Mouse (Mus musculus): ENCODE data around the gene Mrpl46.

Gene Mrpl46

GRCm38 (mm10) chr7:78769075-78769652 lies 14.2 kb downstream of the Mrpl46 start:
- no peak for DNase-seq (ENCODE audit: extremely low read depth, insufficient read length, low spot score)

DNA sequence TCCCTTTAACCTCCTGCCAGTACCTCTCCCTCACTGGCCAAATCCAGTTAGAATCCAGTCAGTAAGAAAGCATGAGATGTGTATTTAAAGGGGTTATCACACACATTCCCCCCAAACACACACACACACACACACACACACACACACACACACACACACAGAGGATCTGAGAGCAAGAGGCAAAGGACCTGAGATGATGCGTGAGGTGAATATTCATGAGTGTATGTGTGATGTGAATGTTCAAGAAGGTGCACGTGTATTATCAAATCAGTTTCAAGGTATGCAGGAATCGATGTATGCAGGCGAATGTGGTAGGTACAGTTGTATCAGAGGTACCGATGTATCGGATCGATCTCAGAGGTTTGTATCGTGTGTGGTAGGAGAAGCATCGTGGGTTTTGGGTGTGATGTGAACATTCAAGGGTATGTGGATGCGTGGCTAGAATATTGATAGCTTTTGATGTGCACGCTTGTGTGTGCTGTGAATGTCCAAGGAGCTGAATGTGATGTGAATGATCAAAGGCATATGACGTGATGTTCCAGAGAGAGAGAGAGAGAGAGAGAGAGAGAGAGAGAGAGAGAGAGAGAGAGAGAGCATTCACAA lies 15.3 kb downstream of the Mrpl46 start:
- DNase-seq (ENCODE audit: extremely low read depth, insufficient read length, low spot score): no peak

- DNase-seq (ENCODE audit: extremely low read depth, insufficient read length, low spot score): peak; percentile 24
Measured at GRCm38 (mm10) chr7:78766019-78766683, 17.2 kb downstream of the Mrpl46 start.

- no peak for DNase-seq (ENCODE audit: extremely low read depth, insufficient read length, low spot score)
Measured at GRCm38 (mm10) chr7:78765215-78765631, 18.1 kb downstream of the Mrpl46 start.

DNA sequence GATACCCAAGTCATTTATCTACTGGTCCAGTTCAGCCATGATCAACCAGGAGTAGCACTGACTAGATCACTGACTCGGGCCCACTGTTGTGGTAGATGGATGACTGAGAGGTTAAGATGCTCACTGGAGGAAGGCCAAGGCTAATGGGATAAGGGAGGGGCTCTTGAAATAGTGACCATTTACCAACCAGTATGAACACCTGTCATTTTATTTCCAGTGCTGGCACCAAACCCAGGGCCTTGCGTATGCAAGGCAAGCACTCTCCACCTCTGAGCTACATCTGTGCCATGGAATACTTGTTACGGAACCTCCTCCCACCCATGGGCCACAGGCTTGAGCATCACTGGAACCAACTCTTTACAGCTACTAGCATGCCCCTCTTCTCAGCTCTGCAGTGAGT lies 19.5 kb downstream of the Mrpl46 start:
- no peak for DNase-seq (ENCODE audit: extremely low read depth, insufficient read length, low spot score)

DNA sequence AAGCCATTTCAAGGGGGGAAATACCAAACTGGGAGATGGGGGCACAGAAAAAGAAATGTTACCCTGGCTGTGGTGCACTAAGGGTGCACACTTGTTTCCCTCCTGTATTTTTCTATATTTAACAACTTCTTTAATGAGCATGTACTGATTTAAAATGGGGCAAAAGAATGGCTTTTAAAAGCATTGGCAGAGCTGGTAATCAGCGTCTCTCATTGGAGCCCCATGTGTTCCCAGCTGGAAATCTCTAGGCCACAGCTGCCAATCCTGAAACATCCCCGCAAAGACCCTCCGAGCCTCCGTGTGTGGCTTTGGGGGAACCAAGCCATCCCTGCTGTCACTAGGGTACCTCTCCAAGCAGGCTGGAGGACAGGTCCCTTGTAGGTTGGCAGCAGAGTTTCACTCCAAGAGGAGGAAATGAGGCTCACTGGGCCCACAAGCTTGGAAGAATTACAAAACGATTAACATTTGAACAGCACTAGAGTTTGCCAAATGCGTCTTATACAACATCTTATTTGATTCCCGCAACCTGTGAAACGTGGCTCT lies 28.8 kb downstream of the Mrpl46 start:
- DNase-seq (ENCODE audit: extremely low read depth, insufficient read length, low spot score): no peak

- no peak for DNase-seq (ENCODE audit: extremely low read depth, insufficient read length, low spot score)
Measured at GRCm38 (mm10) chr7:78753752-78754457, 29.4 kb downstream of the Mrpl46 start.

DNA sequence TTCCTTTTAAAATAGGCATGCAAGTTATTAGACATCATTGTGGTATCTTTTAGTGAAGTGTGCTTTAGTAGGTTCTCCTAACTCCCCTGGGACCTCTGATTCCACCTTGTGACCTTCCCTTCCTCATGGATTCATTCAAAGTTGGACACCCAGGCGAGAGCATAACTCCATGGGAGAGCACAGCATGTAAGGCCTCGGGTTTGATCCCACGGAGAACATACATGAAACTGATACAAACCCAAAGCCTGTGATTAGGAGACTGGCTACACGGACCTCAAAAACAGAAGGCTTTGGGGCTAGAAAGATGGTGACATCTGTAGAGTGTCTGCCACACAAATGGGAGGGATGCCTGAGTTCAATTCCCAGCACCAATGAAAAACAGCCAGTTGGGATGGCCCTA lies 30.4 kb downstream of the Mrpl46 start:
- DNase-seq (ENCODE audit: extremely low read depth, insufficient read length, low spot score): no peak

GRCm38 (mm10) chr7:78743731-78744385 lies 39.5 kb downstream of the Mrpl46 start:
- DNase-seq (ENCODE audit: extremely low read depth, insufficient read length, low spot score): no peak

- DNase-seq (ENCODE audit: extremely low read depth, insufficient read length, low spot score): no peak
Measured at GRCm38 (mm10) chr7:78739351-78740000, 43.9 kb downstream of the Mrpl46 start.

DNA sequence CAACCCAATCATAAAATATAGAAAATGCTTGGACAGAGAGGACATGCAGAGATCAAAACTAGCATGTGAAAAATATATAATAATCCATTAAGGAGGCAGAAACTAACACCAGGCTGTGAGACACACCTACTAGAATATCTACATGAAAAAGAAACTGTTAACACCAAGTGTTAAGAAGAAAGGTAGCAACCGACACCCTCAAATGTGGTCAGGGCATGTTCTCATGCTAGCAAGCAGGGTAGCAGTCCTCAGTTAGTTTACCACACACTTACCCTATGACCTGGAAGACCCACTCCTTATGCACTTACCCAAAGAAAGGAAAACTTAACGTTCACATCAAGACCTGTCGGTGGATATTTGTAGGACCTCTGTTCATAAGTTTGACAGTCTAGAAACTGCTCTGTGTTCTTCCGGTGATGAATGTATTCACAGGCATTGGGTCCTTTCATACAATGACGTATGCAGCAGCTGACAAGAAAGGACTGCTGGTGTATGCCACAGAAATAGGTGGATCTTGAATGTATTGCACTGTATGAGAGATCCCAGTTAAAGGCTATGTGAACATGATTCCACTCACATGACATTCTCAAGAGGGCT lies 45.6 kb downstream of the Mrpl46 start, which contains the start of gene Ntrk3:
Ntrk3 (minus strand) TSS at position 399 of the 597 bp plus-strand sequence.
- DNase-seq (ENCODE audit: extremely low read depth, insufficient read length, low spot score): no peak

- DNase-seq (ENCODE audit: extremely low read depth, insufficient read length, low spot score): no peak
Measured at GRCm38 (mm10) chr7:78737196-78737595, 46.1 kb downstream of the Mrpl46 start.

GRCm38 (mm10) chr7:78731391-78731790 lies 51.9 kb downstream of the Mrpl46 start:
- DNase-seq (ENCODE audit: extremely low read depth, insufficient read length, low spot score): no peak
